Mouse (Mus musculus): ENCODE measurements around the gene Thap4. TPM values are rescaled to one million over a fixed set of nuclear protein-coding genes. Genes with fewer than 3 reads are reported as not detected.
A peak's percentile ranks its signal among the peaks of the same experiment; 100 is the strongest.

Thap4 gene
- polyA plus RNA-seq, 1 experiment from 2014 or later, result 16.1 TPM

DNA sequence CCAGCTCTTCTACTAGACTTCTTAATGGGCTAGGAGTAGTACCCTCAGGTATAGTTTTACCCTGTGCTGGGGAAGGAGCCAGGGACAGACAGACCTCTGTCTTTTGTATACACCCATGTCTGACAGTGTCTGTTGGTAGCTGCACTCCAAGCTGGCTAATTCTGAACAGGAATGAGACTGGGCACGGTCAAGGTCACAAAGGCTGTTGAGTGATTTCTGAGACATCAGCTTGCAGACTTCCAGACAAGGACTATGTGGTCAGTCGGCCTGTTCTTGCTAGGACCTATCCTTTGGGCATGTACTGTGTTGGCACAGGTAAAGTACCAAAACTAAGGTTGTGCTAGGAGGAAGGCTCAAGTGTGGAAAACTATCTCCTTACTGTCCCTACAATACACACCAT is 38.5 kb downstream of the Thap4 start:
- no peak overlapping the region for H3K27ac ChIP-seq

DNA sequence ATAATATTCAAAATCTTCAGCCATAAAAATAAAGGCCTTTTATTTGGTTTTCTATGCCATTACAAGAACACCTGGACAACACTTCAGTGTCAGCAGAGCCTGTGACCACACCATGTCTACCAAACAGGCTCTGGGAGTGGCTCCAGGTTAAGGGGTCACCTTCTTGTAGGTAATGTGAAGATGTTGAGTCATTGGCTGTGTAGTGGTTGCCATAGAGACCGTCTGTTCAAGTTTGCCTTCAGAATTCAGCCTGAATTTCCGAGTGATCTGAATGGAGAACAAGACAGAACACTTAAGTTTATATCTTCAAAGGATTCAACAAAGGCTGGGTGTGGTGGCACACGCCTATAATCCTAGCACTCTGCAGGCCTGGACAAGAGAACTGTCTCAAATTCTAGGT is 49.3 kb downstream of the Thap4 start:
- no peak overlapping the region for H3K4me2 ChIP-seq
- DNase-seq (no peak), ATAC-seq (ENCODE audit: low read depth) (no peak)
- H3K27me3 ChIP-seq, result no peaks in the 10 kb centered on the region
- no peak overlapping the region for H3K27ac ChIP-seq
- no peak overlapping the region for H3K9ac ChIP-seq
- peaks cover 20% of the 10 kb centered on the region for H3K36me3 ChIP-seq
- 0 out of 2 replicates have a peak, but pooled peaks cover 2% of the 10 kb centered on the region for H3K4me1 ChIP-seq (replicated peaks)
- H3K4me3 ChIP-seq (replicated peaks), result no peak overlapping the region
- WGBS (ENCODE audit: insufficient replicate concordance), result 61% methylated on average over 3 of the region's 3 CpGs
- no peaks in the 10 kb centered on the region for H3K9me3 ChIP-seq (replicated peaks)

More for the DNA sequence above, 38.5 kb downstream of the Thap4 start:
- H3K4me2 ChIP-seq, result no peak overlapping the region
- H3K9ac ChIP-seq, result no peak overlapping the region
- no peaks in the 10 kb centered on the region for H3K9me3 ChIP-seq (replicated peaks)
- ATAC-seq (ENCODE audit: low read depth) (no peak), DNase-seq (no peak)
- WGBS (ENCODE audit: insufficient replicate concordance), result 66% methylated on average over 2 of the region's 2 CpGs
- no peaks in the 10 kb centered on the region for H3K4me1 ChIP-seq (replicated peaks)
- no peaks in the 10 kb centered on the region for H3K27me3 ChIP-seq
- no peak overlapping the region for H3K4me3 ChIP-seq (replicated peaks)
- peaks cover 24% of the 10 kb centered on the region for H3K36me3 ChIP-seq

DNA sequence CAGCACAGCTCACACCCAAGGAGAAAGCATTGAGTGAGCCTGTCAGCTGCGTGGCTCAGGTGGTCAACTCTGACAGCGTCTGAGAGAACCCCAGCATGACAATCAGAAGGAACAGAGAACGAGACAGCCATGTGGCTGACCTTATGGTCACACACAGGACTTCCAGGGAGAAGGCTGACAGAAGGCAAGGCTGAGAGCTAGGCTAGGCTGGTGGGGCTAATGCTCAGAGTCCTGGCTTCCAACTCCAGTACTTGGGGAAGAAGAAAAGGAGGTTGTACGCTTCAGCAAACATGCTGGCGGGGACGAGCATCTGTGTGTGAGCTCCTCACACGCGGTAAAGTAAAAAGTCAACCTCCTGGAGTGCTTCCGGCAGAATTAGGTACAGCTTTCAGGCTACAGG is 50.3 kb downstream of the Thap4 start:
- H3K4me1 ChIP-seq (replicated peaks), result no peaks in the 10 kb centered on the region
- no peaks in the 10 kb centered on the region for H3K27me3 ChIP-seq
- 84% methylated on average over 9 of the region's 9 CpGs for WGBS (ENCODE audit: insufficient replicate concordance)
- no peak overlapping the region for H3K27ac ChIP-seq
- peaks cover 20% of the 10 kb centered on the region for H3K36me3 ChIP-seq
- no peak for DNase-seq
- H3K9ac ChIP-seq, result no peak overlapping the region
- H3K4me3 ChIP-seq (replicated peaks), result no peak overlapping the region
- H3K9me3 ChIP-seq (replicated peaks), result no peaks in the 10 kb centered on the region
- ATAC-seq (ENCODE audit: low read depth), result no peak
- no peak overlapping the region for H3K4me2 ChIP-seq

DNA sequence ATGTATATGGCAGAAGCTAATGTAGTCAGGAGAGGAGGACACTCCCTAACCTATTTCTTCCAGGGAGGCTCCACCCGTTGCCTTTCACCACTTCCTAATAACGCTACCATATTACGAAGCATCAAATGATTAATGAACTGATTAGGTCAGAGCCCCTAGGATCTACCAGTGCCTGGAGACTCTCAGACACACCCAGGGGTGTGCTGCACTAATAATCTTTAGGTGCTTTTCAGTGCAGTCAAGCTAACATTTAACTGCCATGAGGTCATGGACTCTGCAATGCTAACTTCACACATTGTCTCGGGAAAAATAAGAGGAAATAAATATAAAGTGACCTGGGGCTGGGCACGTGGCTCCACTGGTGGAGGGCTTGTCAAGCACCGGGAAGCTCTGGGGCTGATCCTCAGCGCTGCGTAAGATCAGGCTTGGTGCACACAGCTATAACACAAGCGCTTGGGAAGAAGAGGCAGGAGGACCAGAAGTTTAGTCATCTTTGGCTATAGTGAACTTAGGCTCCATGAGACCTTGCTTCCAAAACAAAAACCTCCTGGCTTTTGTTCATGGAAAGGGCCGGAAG is 51.1 kb downstream of the Thap4 start:
- H3K4me1 ChIP-seq (replicated peaks), result no peaks in the 10 kb centered on the region
- H3K27ac ChIP-seq, result no peak overlapping the region
- DNase-seq, result no peak
- no peak overlapping the region for H3K4me2 ChIP-seq
- H3K9me3 ChIP-seq (replicated peaks), result no peaks in the 10 kb centered on the region
- no peak overlapping the region for H3K9ac ChIP-seq
- no peak overlapping the region for H3K4me3 ChIP-seq (replicated peaks)
- WGBS (ENCODE audit: insufficient replicate concordance), result 80% methylated on average over 10 of the region's 10 CpGs
- no peaks in the 10 kb centered on the region for H3K27me3 ChIP-seq
- peaks cover 20% of the 10 kb centered on the region for H3K36me3 ChIP-seq
- no peak for ATAC-seq (ENCODE audit: low read depth)

DNA sequence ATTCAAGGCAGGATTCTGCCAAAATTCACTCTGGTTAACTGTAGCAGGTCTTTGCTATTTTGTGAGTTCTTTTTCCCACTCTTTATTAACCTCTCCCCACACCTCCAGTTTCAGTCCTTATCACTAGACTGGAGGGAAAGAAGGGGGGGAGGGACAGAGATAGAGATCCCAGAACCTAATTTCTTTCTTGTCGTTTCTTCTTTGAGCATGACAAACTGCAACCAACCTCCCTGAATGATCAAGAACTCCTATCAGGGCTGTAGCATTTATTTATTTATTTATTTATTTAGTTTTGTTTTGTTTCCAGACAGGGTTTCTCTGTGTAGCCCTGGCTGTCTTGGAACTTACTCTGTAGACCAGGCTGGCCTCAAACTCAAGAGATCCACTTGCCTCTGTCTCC is 52.6 kb downstream of the Thap4 start:
- 41% methylated on average over 1 of the region's 1 CpGs for WGBS (ENCODE audit: insufficient replicate concordance)

DNA sequence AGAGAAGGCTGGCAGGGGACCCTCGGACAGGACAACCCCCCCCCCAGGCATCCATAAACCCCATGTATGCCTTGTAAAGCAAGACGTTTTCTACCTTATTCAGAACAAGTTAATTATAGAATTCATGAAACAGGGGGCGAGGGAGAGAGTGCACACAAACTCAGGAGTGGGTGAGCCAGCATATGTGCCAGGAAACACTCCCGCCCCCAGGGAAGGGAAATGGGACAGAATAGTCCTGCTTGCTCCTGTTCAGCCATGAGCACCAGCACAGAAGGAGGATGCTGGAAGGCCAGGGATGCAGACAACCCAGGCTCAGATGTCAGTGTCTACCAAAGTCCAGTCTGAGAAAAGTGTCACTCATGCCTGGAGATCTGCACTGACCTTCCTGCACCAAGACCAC is 55.5 kb downstream of the Thap4 start:
- DNase-seq, result no peak
- H3K9ac ChIP-seq, result no peak overlapping the region
- H3K9me3 ChIP-seq (replicated peaks), result no peaks in the 10 kb centered on the region
- 0 out of 2 replicates have a peak, but pooled peaks cover under 1% of the 10 kb centered on the region for H3K4me1 ChIP-seq (replicated peaks)
- no peak overlapping the region for H3K4me2 ChIP-seq
- WGBS (ENCODE audit: insufficient replicate concordance), result 53% methylated on average over 4 of the region's 4 CpGs
- peaks cover 11% of the 10 kb centered on the region; the same call in 1 of the 2 replicates for H3K36me3 ChIP-seq
- H3K27ac ChIP-seq, result no peak overlapping the region
- no peak overlapping the region for H3K4me3 ChIP-seq (replicated peaks)
- no peaks in the 10 kb centered on the region for H3K27me3 ChIP-seq
- ATAC-seq (ENCODE audit: low read depth), result no peak

More for the DNA sequence above, 52.6 kb downstream of the Thap4 start:
- Histone ChIP-seq H3K4me3 (replicated peaks) (no peak overlapping the region), H3K9ac (no peak overlapping the region), H3K4me1 (replicated peaks) (no peaks in the 10 kb centered on the region), H3K9me3 (replicated peaks) (no peaks in the 10 kb centered on the region), H3K27ac (no peak overlapping the region), H3K36me3 (peaks cover 20% of the 10 kb centered on the region), H3K4me2 (no peak overlapping the region), H3K27me3 (no peaks in the 10 kb centered on the region)
- ATAC-seq (ENCODE audit: low read depth), result no peak
- DNase-seq, result no peak

DNA sequence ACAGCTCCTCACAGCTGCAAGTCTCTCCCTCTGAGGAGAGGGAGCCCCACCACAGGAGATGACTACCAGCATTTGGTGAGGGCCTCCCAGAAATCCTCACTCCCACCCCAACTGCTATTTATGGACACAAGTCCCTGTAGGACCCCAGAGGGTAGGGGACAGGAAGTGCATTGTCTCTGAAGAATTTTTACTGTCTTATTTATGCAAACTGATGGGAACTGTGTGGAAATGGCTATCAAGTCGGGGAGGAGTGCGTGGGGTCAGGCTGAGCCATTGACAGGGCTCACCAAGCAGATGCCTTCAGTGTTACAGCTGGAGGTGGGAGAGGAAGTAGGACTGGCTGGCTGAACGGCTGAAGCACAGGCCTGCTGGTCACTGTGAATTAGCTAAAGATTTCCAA is 57.3 kb downstream of the Thap4 start:
- DNase-seq, result no peak
- ATAC-seq (ENCODE audit: low read depth), result no peak
- Histone ChIP-seq H3K27me3 (no peaks in the 10 kb centered on the region), H3K4me3 (replicated peaks) (no peak overlapping the region), H3K9ac (no peak overlapping the region), H3K36me3 (no peaks in the 10 kb centered on the region), H3K4me2 (no peak overlapping the region), H3K4me1 (replicated peaks) (peaks cover 14% of the 10 kb centered on the region; the same call in 1 of the 2 replicates), H3K27ac (no peak overlapping the region; the same call in 1 of the 2 replicates), H3K9me3 (replicated peaks) (no peaks in the 10 kb centered on the region)
- 32% methylated on average over 3 of the region's 3 CpGs for WGBS (ENCODE audit: insufficient replicate concordance)

DNA sequence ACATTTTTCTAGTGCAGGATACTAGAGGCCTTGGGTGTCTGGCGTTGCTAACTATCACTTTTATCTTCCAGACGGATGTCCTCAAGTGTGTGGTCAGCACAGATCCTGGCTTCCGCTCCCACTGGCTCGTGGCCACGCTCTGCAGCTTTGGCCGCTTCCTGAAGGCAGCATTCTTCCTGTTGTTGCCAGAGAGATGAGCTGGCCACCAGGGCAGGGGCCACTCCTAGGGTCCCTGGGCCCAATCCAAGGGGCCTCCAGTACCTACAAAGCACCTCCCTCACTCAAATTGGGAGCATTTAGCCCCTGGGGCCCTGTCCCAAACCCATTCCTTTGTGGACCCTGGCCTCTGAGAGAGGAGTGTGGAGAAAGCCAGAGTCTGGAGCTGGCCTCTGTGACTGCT is 59.7 kb downstream of the Thap4 start:
- Histone ChIP-seq H3K4me1 (replicated peaks) (peaks cover 14% of the 10 kb centered on the region; the same call in 1 of the 2 replicates), H3K4me2 (no peak overlapping the region), H3K27me3 (no peaks in the 10 kb centered on the region), H3K27ac (peak overlapping the region; percentile 15; the same call in 1 of the 2 replicates), H3K9ac (no peak overlapping the region), H3K36me3 (no peaks in the 10 kb centered on the region), H3K4me3 (replicated peaks) (no peak overlapping the region), H3K9me3 (replicated peaks) (no peaks in the 10 kb centered on the region)
- WGBS (ENCODE audit: insufficient replicate concordance), result 40% methylated on average over 6 of the region's 6 CpGs
- ATAC-seq (ENCODE audit: low read depth) (no peak), DNase-seq (no peak)

DNA sequence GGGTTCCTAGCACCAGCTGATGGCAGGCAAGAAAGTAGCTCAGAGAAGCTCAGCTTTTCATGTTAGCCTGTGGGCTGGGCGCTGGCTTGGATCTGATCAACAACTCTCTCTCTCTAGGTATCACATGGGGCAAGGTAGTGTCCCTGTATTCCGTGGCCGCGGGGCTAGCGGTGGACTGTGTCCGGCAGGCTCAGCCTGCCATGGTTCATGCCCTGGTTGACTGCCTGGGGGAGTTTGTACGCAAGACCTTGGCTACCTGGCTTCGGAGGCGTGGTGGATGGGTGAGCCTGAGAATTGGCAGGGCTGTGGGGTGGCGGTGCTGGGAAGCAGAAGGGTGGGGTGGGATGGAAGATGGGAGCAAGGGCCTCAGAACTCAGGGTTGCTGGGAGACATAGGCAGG is 60.7 kb downstream of the Thap4 start:
- no peak overlapping the region for H3K4me3 ChIP-seq (replicated peaks)
- ATAC-seq (ENCODE audit: low read depth) (no peak), DNase-seq (no peak)
- H3K9ac ChIP-seq, result no peak overlapping the region
- H3K27ac ChIP-seq, result no peak overlapping the region
- peaks cover 14% of the 10 kb centered on the region; the same call in 1 of the 2 replicates for H3K4me1 ChIP-seq (replicated peaks)
- H3K9me3 ChIP-seq (replicated peaks), result no peaks in the 10 kb centered on the region
- H3K27me3 ChIP-seq, result no peaks in the 10 kb centered on the region
- H3K4me2 ChIP-seq, result no peak overlapping the region
- 81% methylated on average over 10 of the region's 10 CpGs for WGBS (ENCODE audit: insufficient replicate concordance)
- H3K36me3 ChIP-seq, result no peaks in the 10 kb centered on the region

DNA sequence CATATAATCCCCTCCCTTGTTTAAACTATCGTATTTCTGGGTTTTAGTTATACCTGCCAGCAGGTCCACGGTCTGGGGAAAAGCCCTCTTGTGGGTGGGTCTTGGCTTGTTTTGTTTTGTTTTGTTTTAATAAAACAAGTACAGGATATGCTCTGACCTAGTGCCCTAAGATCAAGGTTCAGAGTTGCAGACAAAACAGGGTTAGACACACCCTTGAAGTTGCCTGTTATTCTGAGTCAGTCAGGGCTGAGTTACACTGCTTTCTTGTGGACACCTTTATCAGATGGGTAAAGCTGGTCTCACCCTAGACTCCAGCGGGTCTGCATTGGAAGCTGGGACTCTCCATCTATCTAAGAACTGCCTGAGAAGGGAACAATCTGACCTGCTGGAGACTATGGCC is 61.2 kb downstream of the Thap4 start:
- Histone ChIP-seq H3K4me2 (no peak overlapping the region), H3K9me3 (replicated peaks) (no peaks in the 10 kb centered on the region), H3K9ac (no peak overlapping the region), H3K27ac (no peak overlapping the region), H3K36me3 (no peaks in the 10 kb centered on the region), H3K4me3 (replicated peaks) (no peak overlapping the region), H3K4me1 (replicated peaks) (peaks cover 16% of the 10 kb centered on the region), H3K27me3 (no peaks in the 10 kb centered on the region)
- no peak for ATAC-seq (ENCODE audit: low read depth)
- no peak for DNase-seq
- WGBS (ENCODE audit: insufficient replicate concordance), result 60% methylated on average over 3 of the region's 3 CpGs

DNA sequence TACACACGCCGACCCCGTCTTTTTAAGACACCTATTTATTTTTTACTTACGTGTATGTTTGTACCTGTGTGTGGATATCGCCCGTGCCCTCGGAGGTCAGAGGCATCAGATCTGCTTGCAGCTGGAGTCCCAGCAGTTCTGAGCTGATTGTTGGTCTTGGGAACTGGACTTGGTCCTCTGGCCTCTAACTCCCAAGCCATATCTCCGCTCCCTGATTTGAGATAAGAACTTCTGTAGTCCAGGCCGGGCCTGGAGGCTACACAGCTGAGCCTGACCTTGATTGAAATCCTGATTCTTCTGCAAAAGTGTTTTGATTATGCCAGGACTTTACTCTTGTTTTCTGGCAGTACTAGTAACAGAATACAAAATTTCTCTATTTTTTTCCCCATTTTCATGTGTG is 61.9 kb downstream of the Thap4 start:
- 70% methylated on average over 9 of the region's 9 CpGs for WGBS (ENCODE audit: insufficient replicate concordance)
- H3K9me3 ChIP-seq (replicated peaks), result no peaks in the 10 kb centered on the region
- H3K27me3 ChIP-seq, result peaks cover 4% of the 10 kb centered on the region
- H3K9ac ChIP-seq, result no peak overlapping the region
- DNase-seq, result no peak
- no peak overlapping the region for H3K4me3 ChIP-seq (replicated peaks)
- no peak overlapping the region for H3K4me2 ChIP-seq
- no peaks in the 10 kb centered on the region for H3K36me3 ChIP-seq
- ATAC-seq (ENCODE audit: low read depth), result no peak
- no peak overlapping the region for H3K27ac ChIP-seq
- peaks cover 21% of the 10 kb centered on the region for H3K4me1 ChIP-seq (replicated peaks)

DNA sequence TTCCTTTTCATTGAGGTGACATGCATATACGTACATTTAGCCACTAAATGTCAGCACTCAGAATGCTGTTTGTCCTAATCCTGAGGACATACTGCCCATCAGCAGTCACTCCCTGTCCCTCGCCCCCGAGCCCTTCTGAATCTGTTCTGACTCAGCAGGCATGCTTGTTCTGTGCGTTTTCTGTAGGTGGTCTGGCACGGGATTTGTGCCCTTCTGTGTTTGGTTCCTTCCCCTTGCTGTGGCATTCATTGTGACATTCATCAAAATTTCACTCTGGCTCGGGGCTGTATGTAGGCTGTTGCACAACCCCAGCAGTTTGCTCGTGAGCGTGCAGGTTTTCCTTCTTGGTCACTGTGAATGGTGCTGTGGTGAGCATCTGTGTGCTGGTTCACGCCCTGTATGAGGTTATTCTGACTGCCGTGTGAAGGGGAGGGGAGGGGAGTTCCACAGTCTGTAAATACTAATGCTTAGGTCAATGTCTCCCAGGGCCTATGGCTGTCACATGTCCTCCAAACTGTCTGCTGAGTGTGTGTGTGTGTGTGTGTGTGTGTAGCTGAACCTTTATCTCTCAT is 62.8 kb downstream of the Thap4 start:
- no peak overlapping the region for H3K27ac ChIP-seq

More for the DNA sequence above, 62.8 kb downstream of the Thap4 start:
- ATAC-seq (ENCODE audit: low read depth) (no peak), DNase-seq (no peak)
- Histone ChIP-seq H3K9me3 (replicated peaks) (no peaks in the 10 kb centered on the region), H3K36me3 (no peaks in the 10 kb centered on the region), H3K4me3 (replicated peaks) (no peak overlapping the region), H3K4me1 (replicated peaks) (peaks cover 21% of the 10 kb centered on the region), H3K27me3 (peaks cover 13% of the 10 kb centered on the region), H3K9ac (no peak overlapping the region), H3K4me2 (no peak overlapping the region)
- WGBS (ENCODE audit: insufficient replicate concordance), result 49% methylated on average over 10 of the region's 10 CpGs

All from liver, embryonic 13.5 days (tissue).